Mouse (Mus musculus): ENCODE measurements around the gene Slc39a11.

The Slc39a11 gene

GRCm38 (mm10) chr11:113538406-113538917, 111.4 kb downstream of the Slc39a11 start:
- no peak for DNase-seq

- no peak for DNase-seq
These were observed 112.2 kb downstream of the Slc39a11 start for GRCm38 (mm10) chr11:113537715-113538114.

- no peak for DNase-seq
These were observed 112.7 kb downstream of the Slc39a11 start for GRCm38 (mm10) chr11:113537199-113537586.

GRCm38 (mm10) chr11:113536308-113537198, 113.3 kb downstream of the Slc39a11 start:
- no peak for DNase-seq

- no peak for DNase-seq
These were observed 115.5 kb downstream of the Slc39a11 start for GRCm38 (mm10) chr11:113534341-113534740.

- no peak for DNase-seq
These were observed 115.9 kb downstream of the Slc39a11 start for GRCm38 (mm10) chr11:113533931-113534330.

- DNase-seq = no peak
These were observed 121.5 kb downstream of the Slc39a11 start for GRCm38 (mm10) chr11:113528391-113528790.

GRCm38 (mm10) chr11:113525731-113526130, 124.1 kb downstream of the Slc39a11 start:
- DNase-seq = no peak

- DNase-seq = no peak
These were observed 127.2 kb downstream of the Slc39a11 start for GRCm38 (mm10) chr11:113522726-113523125.

- DNase-seq = no peak
These were observed 128.2 kb downstream of the Slc39a11 start for GRCm38 (mm10) chr11:113521469-113522190.

GRCm38 (mm10) chr11:113520851-113521461, 128.9 kb downstream of the Slc39a11 start:
- no peak for DNase-seq

- no peak for DNase-seq
These were observed 129.5 kb downstream of the Slc39a11 start for GRCm38 (mm10) chr11:113520373-113520772.

- DNase-seq = no peak
These were observed 129.9 kb downstream of the Slc39a11 start for GRCm38 (mm10) chr11:113519973-113520372.

- DNase-seq = no peak
These were observed 131.7 kb downstream of the Slc39a11 start for GRCm38 (mm10) chr11:113518176-113518575.

GRCm38 (mm10) chr11:113516156-113516555, 133.7 kb downstream of the Slc39a11 start:
- no peak for DNase-seq

- no peak for DNase-seq
These were observed 136.9 kb downstream of the Slc39a11 start for GRCm38 (mm10) chr11:113512976-113513375.

- no peak for DNase-seq
These were observed 137.7 kb downstream of the Slc39a11 start for GRCm38 (mm10) chr11:113512150-113512549.

GRCm38 (mm10) chr11:113510969-113511625, 138.8 kb downstream of the Slc39a11 start:
- no peak for DNase-seq

GRCm38 (mm10) chr11:113510249-113510648, 139.6 kb downstream of the Slc39a11 start:
- DNase-seq = no peak

- no peak for DNase-seq
These were observed 142.0 kb downstream of the Slc39a11 start for GRCm38 (mm10) chr11:113507716-113508480.

GRCm38 (mm10) chr11:113505551-113506160, 144.2 kb downstream of the Slc39a11 start:
- DNase-seq = no peak

All from lung, postnatal 14 days (tissue).